Mouse (Mus musculus): ENCODE results near the gene Npb. TPM values are rescaled to one million over a fixed set of nuclear protein-coding genes. Genes with fewer than 3 reads are reported as not detected.

Npb gene
- total and polyA plus RNA-seq, 2 experiments from 2014 or later, result 9.9 TPM; not detected in 1

DNA sequence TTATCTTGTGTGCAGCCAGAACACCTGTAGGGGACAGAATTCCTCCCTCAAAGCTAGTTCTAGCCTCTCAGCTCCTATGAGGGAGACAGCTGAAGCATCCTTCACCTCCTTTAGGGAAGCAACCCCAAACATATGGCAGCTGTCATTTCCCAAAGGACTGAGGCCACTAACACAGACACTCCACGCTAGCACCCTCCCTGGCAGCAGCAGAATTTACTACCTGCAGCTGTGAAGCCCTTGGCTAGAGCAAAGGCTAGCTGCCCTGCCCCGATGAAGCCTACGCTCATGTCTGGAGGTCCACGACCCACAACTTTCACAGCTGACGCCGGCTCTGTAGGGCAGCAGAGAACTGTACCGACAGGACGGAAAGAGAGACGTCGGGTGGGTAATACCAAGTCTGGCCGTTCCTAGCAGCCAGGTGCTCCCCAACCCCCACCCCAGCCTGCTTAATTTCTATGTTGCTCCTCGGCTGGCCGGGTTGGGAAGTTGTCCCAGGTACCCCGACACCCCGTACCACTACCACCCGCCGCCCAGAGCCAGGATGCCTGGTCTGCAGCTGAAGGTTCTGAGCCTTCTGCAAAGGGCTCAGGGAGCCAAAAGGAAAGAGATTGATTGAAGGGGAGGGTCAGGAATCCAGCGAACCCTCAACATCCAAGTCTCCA lies 34.8 kb downstream of the Npb start:
- peak overlapping the region; percentile 95 for H3K4me2 ChIP-seq (ENCODE audit: low read depth, low read length)
- peak overlapping the region; percentile 62 for H3K9ac ChIP-seq (replicated peaks; ENCODE audit: low read depth, low read length)
- no peak for DNase-seq (ENCODE audit: low spot score)
- no peak overlapping the region for H3K27ac ChIP-seq (ENCODE audit: low read depth)
- 0 out of 2 replicates have a peak, but pooled peaks have one; percentile 10 for ATAC-seq (ENCODE audit: insufficient read depth, low read depth)
- no peaks in the 10 kb centered on the region for H3K27me3 ChIP-seq (ENCODE audit: control insufficient read depth, insufficient read depth, low read length)
- H3K4me3 ChIP-seq (ENCODE audit: low read depth, low read length), result peak overlapping the region; percentile 52
- TF ChIP-seq CTCF (IDR thresholded peaks at IDR 0.05; ENCODE audit: low read depth), result no peak
- TF ChIP-seq EP300 (IDR thresholded peaks at IDR 0.05; ENCODE audit: low read depth), result no peak
- WGBS, result 1% methylated on average over 18 of the region's 18 CpGs
- H3K36me3 ChIP-seq (replicated peaks; ENCODE audit: control insufficient read depth, insufficient read depth, low read length), result no peaks in the 10 kb centered on the region
- H3K9me3 ChIP-seq (replicated peaks; ENCODE audit: control insufficient read depth, low read length), result no peaks in the 10 kb centered on the region
- H3K4me1 ChIP-seq (ENCODE audit: control insufficient read depth, insufficient read depth), result peaks cover 23% of the 10 kb centered on the region

DNA sequence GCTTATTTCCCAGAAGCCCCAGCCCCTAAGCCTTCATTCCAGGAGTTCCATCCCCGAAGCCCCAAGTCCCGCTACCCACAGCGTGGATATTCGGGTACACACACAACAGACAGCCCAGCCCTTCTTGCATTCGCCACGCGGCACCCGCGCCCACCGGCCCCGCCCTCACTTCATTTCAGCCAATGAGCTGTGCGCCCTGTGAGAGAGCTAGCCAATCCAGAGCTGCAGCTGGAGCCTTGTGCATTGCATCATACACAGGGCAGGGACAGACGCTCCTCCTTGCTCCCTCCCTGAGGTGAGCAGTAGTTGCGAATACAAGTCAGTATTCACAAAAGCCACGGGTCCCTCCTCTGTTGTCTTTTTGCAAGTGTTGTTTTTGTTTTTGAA lies 35.3 kb downstream of the Npb start, which contains the start of gene Pycr1:
TSS of gene Pycr1 (minus strand) at position 169 of the 387 bp plus-strand sequence.
- WGBS, result 0% methylated on average over 15 of the region's 15 CpGs
- Histone ChIP-seq H3K27me3 (ENCODE audit: control insufficient read depth, insufficient read depth, low read length) (no peaks in the 10 kb centered on the region), H3K4me1 (ENCODE audit: control insufficient read depth, insufficient read depth) (peaks cover 23% of the 10 kb centered on the region), H3K36me3 (replicated peaks; ENCODE audit: control insufficient read depth, insufficient read depth, low read length) (no peaks in the 10 kb centered on the region), H3K27ac (ENCODE audit: low read depth) (no peak within 1 kb of the TSS), H3K9ac (replicated peaks; ENCODE audit: low read depth, low read length) (peak within 1 kb of the TSS; percentile 62), H3K9me3 (replicated peaks; ENCODE audit: control insufficient read depth, low read length) (no peaks in the 10 kb centered on the region), H3K4me2 (ENCODE audit: low read depth, low read length) (peak within 1 kb of the TSS; percentile 95), H3K4me3 (ENCODE audit: low read depth, low read length) (peak within 1 kb of the TSS; percentile 52)
- peak; percentile 91 for ATAC-seq (ENCODE audit: insufficient read depth, low read depth)
- peak; percentile 91 for DNase-seq (ENCODE audit: low spot score)
- TF ChIP-seq EP300 (IDR thresholded peaks at IDR 0.05; ENCODE audit: low read depth) (no peak), CTCF (IDR thresholded peaks at IDR 0.05; ENCODE audit: low read depth) (no peak)

DNA sequence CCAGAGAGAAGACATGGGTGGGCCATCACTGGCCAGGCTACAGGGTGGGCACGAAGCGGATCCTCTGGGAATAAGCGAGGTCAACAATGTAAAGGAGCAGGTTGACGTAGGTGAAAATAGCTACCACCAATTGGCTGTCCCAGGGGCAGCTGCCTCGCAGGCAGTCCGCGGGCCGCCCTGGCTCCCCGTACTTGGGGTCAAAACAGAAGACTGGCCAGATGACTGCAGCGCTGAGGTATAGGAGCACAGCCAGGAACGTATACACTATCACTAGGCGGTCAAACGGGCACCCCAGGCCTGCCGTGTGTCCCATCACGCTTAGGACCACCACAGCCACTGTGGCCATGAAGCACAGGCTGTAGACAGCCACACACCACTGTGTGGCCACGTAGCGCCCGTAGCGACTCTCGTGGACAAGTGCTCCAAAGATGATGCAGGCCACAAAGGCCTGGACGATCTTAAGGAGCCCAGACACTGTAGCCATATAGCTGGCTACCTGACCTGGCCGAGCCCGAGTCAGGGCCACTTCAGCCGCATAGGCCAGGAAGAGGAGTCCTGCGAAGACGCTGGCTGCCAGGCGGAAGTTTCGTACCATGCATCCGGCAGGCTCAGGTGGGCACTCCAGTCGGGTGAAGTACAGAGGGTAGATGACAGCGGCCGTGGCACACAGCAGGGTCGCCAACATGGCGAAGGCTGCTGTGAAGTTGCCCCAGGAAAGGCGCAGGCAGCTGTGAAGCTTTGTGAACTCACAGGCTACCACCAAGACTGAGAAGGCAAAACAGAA lies 39.0 kb downstream of the Npb start:
- Histone ChIP-seq H3K4me1 (ENCODE audit: control insufficient read depth, insufficient read depth) (peaks cover 23% of the 10 kb centered on the region), H3K27me3 (ENCODE audit: control insufficient read depth, insufficient read depth, low read length) (no peaks in the 10 kb centered on the region), H3K9me3 (replicated peaks; ENCODE audit: control insufficient read depth, low read length) (no peaks in the 10 kb centered on the region), H3K4me2 (ENCODE audit: low read depth, low read length) (peak overlapping the region; percentile 78), H3K36me3 (replicated peaks; ENCODE audit: control insufficient read depth, insufficient read depth, low read length) (no peaks in the 10 kb centered on the region), H3K27ac (ENCODE audit: low read depth) (peak overlapping the region; percentile 97), H3K9ac (replicated peaks; ENCODE audit: low read depth, low read length) (peak overlapping the region; percentile 79), H3K4me3 (ENCODE audit: low read depth, low read length) (peak overlapping the region; percentile 58)
- 60% methylated on average over 35 of the region's 35 CpGs for WGBS
- ATAC-seq (ENCODE audit: insufficient read depth, low read depth), result no peak
- DNase-seq (ENCODE audit: low spot score), result no peak
- TF ChIP-seq CTCF (IDR thresholded peaks at IDR 0.05; ENCODE audit: low read depth) (no peak), EP300 (IDR thresholded peaks at IDR 0.05; ENCODE audit: low read depth) (no peak)

DNA sequence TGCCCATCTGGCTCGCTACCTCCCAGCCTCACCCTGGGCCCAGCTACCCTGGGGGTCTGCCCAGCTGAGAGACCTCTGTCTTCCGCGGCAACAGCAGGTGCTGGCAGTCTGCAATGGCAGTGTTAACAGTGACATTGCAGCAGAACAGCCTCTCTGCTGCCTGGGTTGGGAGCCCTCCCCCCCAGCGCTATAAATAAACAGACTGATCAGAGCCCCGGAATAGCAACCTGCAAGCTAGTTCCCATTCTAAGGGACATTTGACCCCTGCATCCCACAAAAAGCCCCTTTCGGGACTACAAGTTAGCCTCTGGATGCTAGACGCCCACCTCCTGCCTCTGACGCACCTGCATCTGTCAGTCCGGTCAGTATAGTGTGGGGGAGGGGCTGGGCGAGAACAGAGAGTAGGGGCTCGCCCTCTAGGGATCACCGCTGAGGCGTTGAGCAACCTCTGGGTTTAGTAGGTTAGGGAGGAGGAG lies 39.8 kb downstream of the Npb start, which contains the start of gene Myadml2:
TSS of gene Myadml2 (minus strand) at position 158 of the 476 bp plus-strand sequence.
- H3K27ac ChIP-seq (ENCODE audit: low read depth), result peak within 1 kb of the TSS; percentile 97
- H3K9me3 ChIP-seq (replicated peaks; ENCODE audit: control insufficient read depth, low read length), result no peaks in the 10 kb centered on the region
- DNase-seq (ENCODE audit: low spot score) (peak; percentile 80), ATAC-seq (ENCODE audit: insufficient read depth, low read depth) (peak; percentile 83)
- H3K9ac ChIP-seq (replicated peaks; ENCODE audit: low read depth, low read length), result peak within 1 kb of the TSS; percentile 79
- no peaks in the 10 kb centered on the region for H3K36me3 ChIP-seq (replicated peaks; ENCODE audit: control insufficient read depth, insufficient read depth, low read length)
- H3K4me3 ChIP-seq (ENCODE audit: low read depth, low read length), result peak within 1 kb of the TSS; percentile 58
- peak within 1 kb of the TSS; percentile 78 for H3K4me2 ChIP-seq (ENCODE audit: low read depth, low read length)
- H3K4me1 ChIP-seq (ENCODE audit: control insufficient read depth, insufficient read depth), result peaks cover 18% of the 10 kb centered on the region
- WGBS, result 2% methylated on average over 13 of the region's 13 CpGs
- TF ChIP-seq CTCF (IDR thresholded peaks at IDR 0.05; ENCODE audit: low read depth) (no peak), EP300 (IDR thresholded peaks at IDR 0.05; ENCODE audit: low read depth) (peak; percentile 44; the same call in 1 of the 2 replicates)
- no peaks in the 10 kb centered on the region for H3K27me3 ChIP-seq (ENCODE audit: control insufficient read depth, insufficient read depth, low read length)

DNA sequence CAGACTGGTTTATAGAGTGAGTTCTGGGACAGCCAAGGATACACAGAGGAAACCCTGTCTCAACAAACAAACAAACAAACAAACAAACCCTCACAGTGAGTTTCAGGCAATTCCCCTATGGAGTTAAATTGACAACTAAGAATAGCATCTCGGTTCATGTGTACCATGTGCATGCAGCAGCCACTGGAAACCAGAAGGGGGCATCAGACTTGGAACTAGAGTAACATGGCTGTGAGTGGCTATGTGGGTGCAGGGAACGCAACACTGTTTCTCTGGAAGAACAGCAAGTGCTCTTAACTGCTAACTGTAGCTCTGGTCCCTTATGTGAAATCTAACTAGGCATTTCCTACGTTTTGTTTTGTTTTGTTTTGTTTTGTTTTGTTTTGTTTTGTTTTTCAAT lies 43.6 kb downstream of the Npb start:
- DNase-seq (ENCODE audit: low spot score), result no peak
- H3K4me2 ChIP-seq (ENCODE audit: low read depth, low read length), result no peak overlapping the region
- no peak overlapping the region for H3K27ac ChIP-seq (ENCODE audit: low read depth)
- no peaks in the 10 kb centered on the region for H3K36me3 ChIP-seq (replicated peaks; ENCODE audit: control insufficient read depth, insufficient read depth, low read length)
- TF ChIP-seq EP300 (IDR thresholded peaks at IDR 0.05; ENCODE audit: low read depth), result no peak
- TF ChIP-seq CTCF (IDR thresholded peaks at IDR 0.05; ENCODE audit: low read depth), result peak; percentile 24; the same call in 1 of the 2 replicates
- H3K27me3 ChIP-seq (ENCODE audit: control insufficient read depth, insufficient read depth, low read length), result peaks cover 6% of the 10 kb centered on the region; the same call in 1 of the 2 replicates
- no peaks in the 10 kb centered on the region for H3K9me3 ChIP-seq (replicated peaks; ENCODE audit: control insufficient read depth, low read length)
- H3K4me1 ChIP-seq (ENCODE audit: control insufficient read depth, insufficient read depth), result peaks cover 2% of the 10 kb centered on the region; the same call in 1 of the 2 replicates
- H3K9ac ChIP-seq (replicated peaks; ENCODE audit: low read depth, low read length), result no peak overlapping the region
- no peak overlapping the region for H3K4me3 ChIP-seq (ENCODE audit: low read depth, low read length)
- no peak for ATAC-seq (ENCODE audit: insufficient read depth, low read depth)
- 71% methylated on average over 3 of the region's 3 CpGs for WGBS
